Mouse (Mus musculus) frontal cortex, postnatal 10 days (tissue): ENCODE data around the gene D430041D05Rik.

Experiments
- DNase-seq, 2 experiments: peaks; one replicate each; pipeline ENCODE4 v3.0.0; 2022; ENCODE audit warnings: low spot score in 2 of 2, mixed read lengths in 1 of 2

Gene D430041D05Rik

GRCm38 (mm10) chr2:104153876-104154275 lies 256.9 kb downstream of the D430041D05Rik start:
- no peak for DNase-seq

- DNase-seq = no peak
These were observed 257.5 kb downstream of the D430041D05Rik start for GRCm38 (mm10) chr2:104153345-104153744.

GRCm38 (mm10) chr2:104150608-104151397 lies 260.0 kb downstream of the D430041D05Rik start:
- DNase-seq = no peak

GRCm38 (mm10) chr2:104147910-104148561 lies 262.8 kb downstream of the D430041D05Rik start:
- no peak for DNase-seq

GRCm38 (mm10) chr2:104145983-104146382 lies 264.8 kb downstream of the D430041D05Rik start:
- no peak for DNase-seq

GRCm38 (mm10) chr2:104144004-104144403 lies 266.8 kb downstream of the D430041D05Rik start:
- no peak for DNase-seq

GRCm38 (mm10) chr2:104142140-104142539 lies 268.7 kb downstream of the D430041D05Rik start:
- DNase-seq = no peak

GRCm38 (mm10) chr2:104135920-104136319 lies 274.9 kb downstream of the D430041D05Rik start:
- DNase-seq = no peak

- DNase-seq = peak; percentile 49 to 54
These were observed 276.4 kb downstream of the D430041D05Rik start for GRCm38 (mm10) chr2:104134150-104135056.

GRCm38 (mm10) chr2:104133042-104133810 lies 277.6 kb downstream of the D430041D05Rik start:
- DNase-seq = no peak

- DNase-seq = no peak
These were observed 278.4 kb downstream of the D430041D05Rik start for GRCm38 (mm10) chr2:104132266-104132859.

GRCm38 (mm10) chr2:104130969-104131368 lies 279.8 kb downstream of the D430041D05Rik start:
- DNase-seq = no peak

- DNase-seq = no peak
These were observed 280.6 kb downstream of the D430041D05Rik start for GRCm38 (mm10) chr2:104130165-104130564.

GRCm38 (mm10) chr2:104128803-104129531 lies 281.8 kb downstream of the D430041D05Rik start:
- DNase-seq = no peak

GRCm38 (mm10) chr2:104124071-104124470 lies 286.7 kb downstream of the D430041D05Rik start:
- no peak for DNase-seq

- DNase-seq = no peak
These were observed 287.3 kb downstream of the D430041D05Rik start for GRCm38 (mm10) chr2:104123540-104123939.

- peak; percentile 76 to 86 for DNase-seq
These were observed 288.1 kb downstream of the D430041D05Rik start, which contains the start of gene A930018P22Rik for GRCm38 (mm10) chr2:104122505-104123378. Gene A930018P22Rik (plus strand): TSS chr2:104122769.

- no peak for DNase-seq
These were observed 288.9 kb downstream of the D430041D05Rik start for GRCm38 (mm10) chr2:104121681-104122504.
